Mouse (Mus musculus) colon, adult 2 months (tissue): ENCODE results near the gene Iqcf6. TPM values are rescaled to one million over a fixed set of nuclear protein-coding genes. Genes with fewer than 3 reads are reported as not detected.

Experiments
- polyA plus RNA-seq: library from polyadenylated mRNA; depleted of rRNA; stranded (reverse); fragments of >200 nt; gene quantifications from 2 replicates; pipeline ENCODE4 v1.2.3, GENCODE M21; 2012; rRNA removed

The Iqcf6 gene
- not detected in 2 replicates for polyA plus RNA-seq

GRCm38 (mm10) chr9:106626282-106626681 lies at the start of gene Iqcf6:
Gene Iqcf6, plus strand, starts transcription at chr9:106626582.

GRCm38 (mm10) chr9:106655884-106656720 lies 29.7 kb downstream of the Iqcf6 start, which contains the start of gene Grm2:
Gene Grm2, minus strand, starts transcription at chr9:106656082.

Other genes with a start within 250 kb of the Iqcf6 start
- gene Rpl29, start 197.1 kb upstream of the Iqcf6 start, polyA plus RNA-seq, result 438 and 578 TPM in 2 replicates
- gene Acy1, start 188.3 kb upstream of the Iqcf6 start, polyA plus RNA-seq, result 31.0 and 32.7 TPM in 2 replicates
- 116 and 124 TPM in 2 replicates for gene Abhd14b, start 179.1 kb upstream of the Iqcf6 start, polyA plus RNA-seq
- gene Abhd14a, start 178.9 kb upstream of the Iqcf6 start, polyA plus RNA-seq, result 29.0 and 34.0 TPM in 2 replicates
- gene Pcbp4, start 173.3 kb upstream of the Iqcf6 start, polyA plus RNA-seq, result 48.5 and 48.7 TPM in 2 replicates
- gene Gpr62, start 160.6 kb upstream of the Iqcf6 start, polyA plus RNA-seq, result 0.25 and 0.47 TPM in 2 replicates
- gene Rrp9, start 150.6 kb upstream of the Iqcf6 start, polyA plus RNA-seq, result 25.4 and 27.9 TPM in 2 replicates
- 38.7 and 42.4 TPM in 2 replicates for gene Parp3, start 149.6 kb upstream of the Iqcf6 start, polyA plus RNA-seq
- gene Iqcf1, start 126.6 kb upstream of the Iqcf6 start, polyA plus RNA-seq, result not detected in 2 replicates
- not detected in 2 replicates for gene Iqcf5, start 112.0 kb upstream of the Iqcf6 start, polyA plus RNA-seq
- not detected in 2 replicates for gene Iqcf3, start 65.0 kb upstream of the Iqcf6 start, polyA plus RNA-seq
- not detected in 2 replicates for gene Iqcf4, start 55.6 kb upstream of the Iqcf6 start, polyA plus RNA-seq
- gene Grm2, start 29.5 kb downstream of the Iqcf6 start, polyA plus RNA-seq, result 0.06 TPM in 2 replicates
- gene Tex264, start 59.3 kb downstream of the Iqcf6 start, polyA plus RNA-seq, result 131 and 150 TPM in 2 replicates
- 18.8 and 26.7 TPM in 2 replicates for gene Rad54l2, start 162.6 kb downstream of the Iqcf6 start, polyA plus RNA-seq
- gene Dcaf1, start 195.3 kb downstream of the Iqcf6 start, polyA plus RNA-seq, result 8.8 and 10.9 TPM in 2 replicates